Mouse (Mus musculus): ENCODE data around the gene Mmp1b.
"Not testable (repeated sequence)": the region's sequence is repeated elsewhere in the genome, so short reads cannot be mapped to it uniquely, and the experiment has no call there.

The Mmp1b gene

DNA sequence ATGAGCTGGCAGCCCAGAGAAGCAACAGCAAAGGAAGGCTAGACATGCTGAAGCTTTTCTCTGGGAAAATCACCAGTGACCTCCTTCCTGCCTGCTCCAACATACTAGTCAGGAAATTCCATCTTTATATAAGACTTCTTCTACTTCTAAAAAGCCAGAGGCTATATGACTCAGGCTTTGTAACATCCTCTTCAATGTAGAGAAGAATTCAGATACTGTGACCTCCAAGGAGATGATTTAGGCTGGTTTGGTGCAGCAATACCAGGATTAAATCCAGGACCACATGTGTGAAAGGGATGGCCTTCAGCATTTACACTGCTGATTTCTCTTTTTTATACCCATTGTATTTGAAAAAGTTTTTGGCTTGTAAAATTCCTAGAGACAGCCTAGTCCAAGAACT lies at the start of gene Mmp1b:
Mmp1b (minus strand) TSS at position 101 of the 400 bp plus-strand sequence.
- DNase-seq: no peak

DNA sequence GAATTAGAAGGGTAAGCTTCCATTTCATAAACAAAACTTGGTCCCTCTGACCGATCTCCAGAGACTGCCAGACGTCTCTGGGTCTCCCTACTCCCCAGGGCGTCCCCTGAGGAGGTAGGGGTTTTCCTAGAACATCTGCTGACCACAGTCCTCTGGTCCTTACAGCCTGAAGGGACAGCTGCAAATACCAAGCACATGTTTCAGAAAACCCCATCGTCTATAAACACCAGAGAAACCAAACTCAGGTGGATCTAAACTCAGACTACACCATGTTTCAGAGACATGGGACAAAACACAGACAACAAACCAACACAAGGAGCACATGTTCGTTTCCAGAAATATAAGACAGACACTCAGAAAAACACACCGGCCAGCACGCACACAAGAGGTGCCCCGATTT lies 8.7 kb upstream of the Mmp1b start:
- DNase-seq: not testable (repeated sequence)

DNA sequence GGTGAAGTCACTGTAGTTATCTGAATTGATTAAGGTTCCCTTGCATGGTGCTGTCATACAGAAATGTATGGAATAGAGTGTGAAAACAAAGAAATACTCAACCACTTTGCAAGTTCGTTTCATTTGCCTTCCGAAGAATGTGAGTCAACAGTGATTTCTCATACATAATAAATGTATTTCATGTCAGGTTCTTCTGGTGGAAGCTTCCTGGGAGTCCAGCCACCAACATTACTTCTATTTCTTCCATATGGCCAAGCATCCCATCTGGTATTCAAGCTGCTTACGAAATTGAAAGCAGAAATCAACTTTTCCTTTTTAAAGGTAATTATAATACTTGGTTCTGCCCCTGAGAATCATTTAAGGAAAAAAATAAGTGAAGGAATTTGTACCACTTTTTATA lies 33.3 kb downstream of the Mmp1b start:
- no peak for DNase-seq

DNA sequence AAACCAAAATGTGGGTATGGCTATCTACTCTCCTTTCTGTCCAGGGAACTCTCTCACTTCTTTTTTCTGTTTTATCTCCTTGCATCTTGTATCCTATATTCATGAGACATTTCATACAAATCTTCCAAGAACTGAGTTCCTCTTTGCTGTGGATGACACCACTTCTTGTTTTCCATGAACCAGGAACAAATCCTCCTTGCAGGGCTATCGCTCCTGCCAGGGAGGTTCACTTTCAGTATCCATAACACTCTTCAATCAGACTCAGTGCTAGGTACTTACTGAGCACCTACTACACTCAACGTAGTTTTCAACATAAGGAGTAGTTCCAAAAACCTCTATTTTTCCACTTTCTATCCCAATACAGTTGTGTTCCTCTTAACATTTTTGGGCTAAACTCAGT lies 42.3 kb downstream of the Mmp1b start:
- no peak for DNase-seq

DNA sequence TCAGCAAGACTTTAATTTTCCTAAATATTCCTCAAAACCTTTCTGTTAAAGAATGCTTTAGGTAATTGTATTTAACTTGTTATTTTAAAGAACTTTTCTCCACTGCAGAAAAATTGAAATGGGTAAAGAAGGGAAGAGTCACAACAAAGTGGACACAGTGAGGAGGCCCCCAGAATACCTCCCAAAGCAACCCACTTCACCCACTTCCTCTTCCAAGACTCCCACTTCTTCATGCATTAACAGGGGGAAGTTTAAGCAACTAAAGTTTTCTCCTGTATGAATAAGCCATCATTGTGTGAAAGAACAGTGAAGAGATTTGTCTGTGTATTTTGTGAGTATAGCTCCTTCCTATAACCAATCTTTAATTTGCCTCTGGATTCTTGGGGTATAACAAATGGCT lies 43.7 kb downstream of the Mmp1b start, which contains the start of gene Mmp12:
Mmp12 (plus strand) TSS at position 275 of the 400 bp plus-strand sequence.
- DNase-seq: no peak

DNA sequence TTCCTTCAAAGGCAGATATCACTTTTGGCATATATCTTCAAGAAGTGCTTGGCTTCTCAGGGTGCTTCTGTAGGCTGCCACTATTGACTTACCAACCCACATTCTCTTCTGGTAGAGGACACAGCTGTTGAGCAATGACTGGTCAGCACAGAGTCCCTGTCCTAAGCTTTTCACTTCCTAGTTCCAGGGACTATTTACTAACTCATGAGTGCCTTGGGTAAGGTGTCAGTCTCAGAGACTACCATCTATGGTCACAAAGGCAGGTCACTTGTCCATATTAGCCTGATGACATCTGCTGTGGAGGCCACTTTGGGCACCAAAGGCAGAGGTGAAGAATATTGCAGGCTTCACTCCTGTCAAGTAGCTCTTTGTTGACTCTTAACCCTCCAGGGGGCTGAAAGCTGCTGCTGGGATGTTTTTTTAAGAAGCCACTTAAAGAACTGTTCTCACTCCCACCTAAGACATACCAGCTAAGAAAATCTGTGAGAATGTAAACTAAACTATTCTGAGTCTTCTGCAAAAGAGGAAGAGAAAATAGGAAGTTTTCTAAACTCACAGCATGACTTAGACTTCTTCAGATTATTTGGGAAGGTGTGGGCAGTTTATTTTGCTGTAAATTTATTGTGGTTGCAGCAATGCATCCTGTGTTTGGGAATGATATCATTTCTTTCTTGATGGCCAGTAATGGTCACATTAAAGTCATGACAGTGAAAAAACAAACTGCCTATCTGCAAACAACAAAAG lies 50.9 kb downstream of the Mmp1b start:
- no peak for DNase-seq

DNA sequence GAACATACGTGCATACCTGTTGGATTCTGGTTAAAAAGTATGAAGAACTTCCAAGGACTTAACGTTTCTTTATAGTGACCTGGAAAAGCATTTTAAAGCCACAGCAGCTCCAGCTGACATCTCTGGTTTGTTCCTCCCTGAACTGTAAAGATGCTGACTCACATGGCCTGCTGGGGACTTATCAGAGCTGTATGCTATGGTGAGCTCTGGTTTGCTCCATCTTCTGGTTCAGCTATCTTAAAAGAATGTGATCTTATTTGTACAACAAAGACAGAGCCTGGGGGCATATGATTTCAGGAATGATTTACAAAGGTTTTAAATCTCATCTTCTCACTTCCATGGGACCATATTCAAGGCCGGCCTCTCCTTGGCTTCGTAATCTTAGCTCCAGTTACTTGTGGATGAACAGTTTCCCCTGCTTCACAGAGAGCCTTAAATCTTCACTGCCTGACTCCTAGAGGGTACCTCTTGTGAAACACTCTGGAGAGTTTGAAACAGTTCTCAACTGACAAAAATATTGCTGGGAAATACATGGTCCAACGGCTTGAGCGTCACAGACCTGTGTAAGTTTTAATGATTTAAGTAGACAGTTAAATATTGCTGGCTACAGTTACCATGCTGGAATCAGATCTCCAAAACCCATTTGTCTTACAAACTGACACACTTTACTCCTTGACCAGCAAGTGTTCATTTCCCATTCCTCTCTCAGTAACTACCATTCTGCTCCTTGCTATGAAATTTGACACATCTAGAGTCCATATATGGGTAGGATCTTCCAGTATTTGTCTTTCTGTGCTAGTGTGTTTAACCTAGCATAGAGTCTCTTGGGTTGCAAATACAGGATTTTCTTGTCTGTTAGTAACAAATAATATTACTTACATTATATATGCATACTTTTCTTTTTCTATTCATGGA lies 51.8 kb downstream of the Mmp1b start:
- no peak for DNase-seq

DNA sequence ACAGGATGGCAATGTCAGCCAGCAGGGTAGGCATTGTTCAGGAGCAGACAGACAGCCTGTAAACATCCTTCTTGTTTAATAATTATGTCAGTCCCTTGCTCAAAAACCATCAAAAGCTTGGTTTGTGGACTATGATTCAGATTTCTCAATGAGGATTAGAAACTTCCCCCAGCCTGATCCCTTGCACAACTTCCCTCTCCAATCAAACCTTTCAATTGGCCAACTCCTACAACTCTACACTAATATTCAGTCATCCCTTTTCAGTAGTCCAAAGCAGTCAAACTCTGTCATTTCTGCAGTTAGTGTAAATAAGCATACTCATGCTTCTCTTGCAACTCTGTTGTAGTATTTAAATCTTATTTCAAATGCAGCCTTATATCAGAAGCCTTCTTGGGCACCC lies 56.0 kb downstream of the Mmp1b start:
- no peak for DNase-seq

Data from cerebellum, postnatal 10 days (tissue).